Mouse (Mus musculus): ENCODE data around the gene Wipi2.
A peak's percentile ranks its signal among the peaks of the same experiment; 100 is the strongest.

The Wipi2 gene

DNA sequence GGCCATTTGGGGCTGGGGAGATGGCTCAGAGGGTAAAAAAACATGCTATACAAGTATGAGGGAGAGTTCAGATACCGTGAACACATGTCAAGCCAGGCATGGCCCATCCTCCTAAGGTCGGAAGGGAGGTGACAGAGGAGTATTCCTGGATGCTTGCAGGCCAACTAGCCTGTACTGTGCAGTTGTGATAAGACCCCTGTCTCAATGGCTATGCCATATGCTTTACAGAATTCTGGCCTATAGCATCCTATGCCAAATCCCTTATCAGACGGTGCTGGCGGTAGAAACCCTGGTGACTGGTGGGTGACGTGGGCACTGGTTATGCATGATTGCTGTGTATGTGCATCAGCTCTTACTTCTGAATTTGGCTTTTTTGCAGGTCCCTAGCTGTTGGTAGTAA lies 10.3 kb downstream of the Wipi2 start:
- DNase-seq = no peak

DNA sequence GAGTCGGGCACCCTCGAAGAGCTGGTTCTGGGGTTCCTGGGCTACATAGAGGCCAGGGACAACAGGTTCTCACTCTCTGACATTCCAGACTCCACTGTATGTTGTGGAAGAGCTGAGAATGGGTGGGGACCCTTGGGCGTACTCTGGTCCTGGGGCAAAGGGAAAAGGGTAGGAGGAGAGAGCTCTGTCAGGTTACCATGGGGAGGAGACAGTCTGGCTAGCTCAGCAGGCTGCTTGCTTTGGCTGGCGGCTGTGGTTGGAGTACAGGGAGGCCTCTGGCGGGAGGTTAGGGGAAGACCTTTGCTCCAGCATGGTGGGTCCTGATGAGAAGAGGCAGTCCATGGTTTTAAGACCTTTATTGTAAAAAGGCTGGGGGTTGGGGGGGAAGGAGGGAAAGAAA lies 12.6 kb downstream of the Wipi2 start:
- peak; percentile 57 for DNase-seq

GRCm38 (mm10) chr5:142641331-142642051 lies 14.0 kb downstream of the Wipi2 start:
- DNase-seq = peak; percentile 20

DNA sequence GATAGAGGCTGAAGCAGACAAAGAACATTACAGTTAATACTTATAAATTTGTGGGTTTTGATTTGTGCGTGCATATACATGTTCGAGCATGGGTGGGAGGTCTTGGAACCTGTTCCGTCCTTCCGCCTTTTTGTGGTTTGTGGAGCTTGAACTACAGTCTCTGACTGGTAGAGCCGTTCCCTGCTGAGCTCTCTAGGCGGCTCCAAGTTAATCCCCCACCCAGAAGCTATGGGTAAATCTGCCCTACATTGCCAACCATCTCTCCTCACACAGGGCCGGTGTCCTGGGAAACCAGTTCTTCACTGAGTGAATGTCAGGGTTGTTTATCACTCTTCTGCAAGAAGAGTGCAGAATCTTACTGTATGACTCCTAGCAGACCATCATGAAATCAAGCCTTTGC lies 20.7 kb downstream of the Wipi2 start:
- no peak for DNase-seq

DNA sequence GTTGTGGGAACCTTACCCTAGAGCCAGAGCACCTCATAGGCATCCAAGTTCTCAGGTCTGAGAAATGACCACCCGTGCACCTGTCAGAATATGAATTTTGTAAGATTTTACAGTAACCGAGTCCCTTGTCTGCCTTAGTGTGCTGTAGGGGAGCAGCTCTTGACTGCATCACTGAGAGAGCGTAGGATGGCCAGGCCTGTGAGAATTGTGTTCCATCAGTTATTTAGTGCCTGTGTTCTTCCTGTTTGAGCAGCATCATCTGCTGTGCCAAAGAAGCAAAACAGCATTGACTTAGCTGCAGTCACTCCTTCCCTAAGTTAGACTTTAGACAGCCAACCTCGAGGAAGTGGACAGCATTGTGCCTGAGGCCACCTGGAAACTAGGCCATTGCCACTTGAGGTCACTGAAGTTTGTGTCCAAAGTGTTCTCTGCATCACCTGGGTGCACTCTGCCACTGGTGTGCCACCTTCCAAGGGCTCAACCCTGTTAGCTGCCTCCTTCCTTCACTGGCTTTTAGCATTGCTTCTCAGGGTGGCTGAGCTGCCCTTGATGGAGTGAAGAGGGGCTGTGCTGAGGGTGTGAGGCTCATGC lies 22.1 kb downstream of the Wipi2 start:
- peak; percentile 20 for DNase-seq

DNA sequence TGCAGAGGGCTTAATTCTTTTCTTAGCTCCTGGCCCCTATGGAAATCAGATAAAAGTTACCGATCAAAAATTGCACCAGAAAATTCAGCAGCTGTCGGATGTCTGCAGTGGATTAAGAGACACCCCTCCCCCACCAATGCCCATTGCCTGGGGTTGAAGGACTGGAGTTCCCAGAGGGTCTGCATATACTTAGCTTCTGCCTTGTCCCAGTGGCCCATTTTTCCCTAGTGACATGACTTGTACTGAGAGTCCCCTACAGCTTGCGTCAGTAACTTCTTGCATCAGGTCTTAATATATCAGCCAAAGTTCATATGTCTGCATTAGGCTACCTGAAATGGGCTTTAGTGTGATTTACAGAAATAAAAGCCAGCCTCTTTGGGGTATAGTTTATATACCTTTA lies 22.9 kb downstream of the Wipi2 start:
- no peak for DNase-seq

GRCm38 (mm10) chr5:142650794-142651497 lies 23.4 kb downstream of the Wipi2 start:
- DNase-seq = no peak

DNA sequence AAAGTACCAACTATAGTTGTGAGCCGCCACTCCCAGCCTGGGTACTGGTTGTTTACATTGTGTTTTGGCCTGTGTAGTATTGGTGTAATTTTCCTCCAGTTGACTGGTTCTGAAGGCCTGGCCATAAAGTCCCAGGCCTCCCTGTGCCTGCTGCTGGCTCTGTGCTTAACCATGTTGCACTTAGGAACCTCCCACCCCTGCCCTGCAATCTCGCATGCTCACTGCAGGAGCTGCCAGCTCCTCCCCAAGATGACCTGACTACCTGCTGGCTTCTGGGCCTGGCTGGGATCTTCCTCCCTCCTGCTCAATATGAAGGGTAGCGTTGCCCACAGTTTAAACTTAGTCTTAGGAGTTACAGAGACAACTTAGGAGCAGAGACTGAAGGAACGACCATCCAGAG lies 24.8 kb downstream of the Wipi2 start:
- no peak for DNase-seq

- no peak for DNase-seq
Measured at GRCm38 (mm10) chr5:142660656-142661434, 33.3 kb downstream of the Wipi2 start.

DNA sequence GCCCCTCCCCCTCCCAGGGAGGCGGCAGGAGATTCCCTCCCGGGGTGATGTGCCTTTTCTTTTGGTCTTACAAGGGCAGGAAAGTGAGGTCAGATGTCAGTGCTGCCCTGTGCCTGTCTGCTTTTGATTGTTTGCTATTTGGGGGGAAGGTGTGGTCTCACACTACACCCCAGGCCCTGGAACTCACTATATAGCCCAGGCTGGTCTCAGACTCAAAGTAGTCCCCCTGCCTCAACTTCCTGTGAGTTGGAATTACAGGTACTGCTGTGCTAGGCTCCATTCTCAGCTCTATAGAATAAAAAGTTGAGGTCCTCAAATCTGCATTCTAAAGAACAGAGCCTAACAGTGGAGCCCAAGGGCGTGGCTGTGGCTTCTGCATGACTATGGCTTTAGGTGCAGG lies 40.4 kb downstream of the Wipi2 start:
- no peak for DNase-seq

- no peak for DNase-seq
Measured at GRCm38 (mm10) chr5:142668556-142669263, 41.2 kb downstream of the Wipi2 start.

DNA sequence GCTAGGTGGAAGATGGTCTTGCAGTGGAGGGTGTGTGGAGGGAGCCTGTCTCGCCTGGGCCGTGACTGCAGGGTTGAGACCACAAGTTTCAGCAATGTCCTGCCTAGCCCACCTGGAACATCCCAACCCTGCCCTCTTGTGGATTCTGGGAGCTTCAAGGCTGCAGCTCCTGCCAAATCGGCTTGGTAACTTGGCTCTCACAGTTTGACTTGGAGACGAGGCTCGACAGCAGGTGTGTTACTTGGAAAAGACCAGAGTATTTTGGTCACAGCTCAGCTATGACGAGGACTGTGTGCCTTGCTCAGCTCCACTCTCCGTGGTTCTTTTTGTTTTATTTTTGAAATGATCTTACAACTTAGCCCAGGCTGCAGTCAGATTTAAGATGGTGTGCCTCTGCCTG lies 42.2 kb downstream of the Wipi2 start:
- DNase-seq = no peak

DNA sequence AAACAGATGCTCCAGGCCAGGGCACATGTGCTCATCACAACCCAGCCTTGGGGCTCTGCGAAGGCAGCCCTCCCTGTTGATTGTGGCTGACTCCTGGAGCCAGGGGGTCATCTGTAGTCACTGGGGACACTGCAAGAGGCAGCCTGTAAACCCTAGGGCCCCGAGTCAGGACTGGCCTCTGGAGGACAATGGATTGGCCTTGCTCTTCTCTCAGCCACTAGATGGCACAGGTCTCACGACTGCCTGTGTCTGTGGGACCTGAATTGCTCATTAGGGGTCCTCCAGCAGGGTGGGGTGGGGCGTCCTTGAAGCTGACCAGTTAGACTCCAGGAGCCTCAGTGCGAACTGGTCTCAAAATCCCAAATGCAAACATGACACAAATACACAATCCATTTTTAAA lies 45.6 kb downstream of the Wipi2 start:
- no peak for DNase-seq

DNA sequence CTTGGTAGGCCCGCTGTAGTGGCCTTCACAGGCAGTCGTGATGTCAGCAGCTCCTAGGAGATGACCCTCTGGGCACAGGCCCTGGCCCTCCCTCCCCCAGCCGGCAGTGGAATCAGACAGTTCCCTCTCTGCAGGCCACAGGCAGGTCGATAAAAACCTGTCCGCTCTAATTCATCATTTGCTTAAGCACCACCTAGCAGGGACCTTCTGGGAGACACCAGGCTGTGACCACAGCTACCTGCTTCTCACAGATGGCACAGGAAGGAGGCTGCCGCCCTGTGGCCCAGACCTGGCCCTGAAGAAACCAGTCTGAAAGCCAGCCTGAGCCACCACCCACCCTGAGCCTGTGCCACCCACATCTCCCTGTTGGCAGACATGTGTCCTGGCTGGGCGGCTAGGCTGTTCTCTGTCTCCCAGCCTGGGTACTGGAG lies 50.7 kb downstream of the Wipi2 start:
- DNase-seq = no peak

- no peak for DNase-seq
Measured at GRCm38 (mm10) chr5:142679065-142679464, 51.6 kb downstream of the Wipi2 start.

DNA sequence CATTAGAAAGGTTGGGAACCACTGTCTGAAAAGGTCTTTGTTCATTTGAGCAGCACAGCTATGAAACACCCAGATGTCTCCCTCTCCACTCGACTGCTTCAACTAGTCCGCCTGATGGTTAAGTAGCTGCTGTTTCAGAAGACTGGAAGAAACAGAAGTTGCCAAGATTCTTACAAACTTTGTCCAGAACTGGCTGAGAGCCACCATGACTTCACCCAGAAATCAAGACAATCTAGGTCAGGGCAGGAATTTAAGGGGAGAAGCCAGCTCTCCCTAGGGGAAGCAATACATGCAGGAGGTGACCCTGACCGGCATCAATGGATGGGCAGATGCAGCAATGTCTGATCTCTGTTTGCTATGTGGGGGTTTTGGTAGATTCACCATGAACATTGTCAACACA lies 54.4 kb downstream of the Wipi2 start:
- no peak for DNase-seq

DNA sequence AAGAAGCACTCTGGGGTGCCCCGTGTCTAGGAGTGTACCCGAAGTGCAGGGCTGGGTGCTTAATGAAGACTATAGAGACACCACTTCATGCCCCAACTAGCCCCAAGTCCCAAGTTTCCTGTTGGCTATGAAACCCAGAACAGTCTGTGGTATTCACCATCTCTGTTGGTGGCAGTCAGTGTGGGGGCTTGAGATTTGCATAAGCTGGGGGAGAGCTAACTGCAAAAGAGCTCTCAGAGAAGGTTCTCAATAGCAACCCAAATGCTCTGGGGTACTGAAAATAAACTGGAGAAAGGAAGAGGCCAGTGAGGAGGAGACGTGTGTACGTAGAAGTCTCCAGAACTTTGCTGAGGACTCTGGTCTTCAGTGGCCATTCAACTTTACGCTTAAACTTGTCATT lies 55.0 kb downstream of the Wipi2 start:
- DNase-seq = no peak

- DNase-seq = no peak
Measured at GRCm38 (mm10) chr5:142688866-142689265, 61.4 kb downstream of the Wipi2 start.

DNA sequence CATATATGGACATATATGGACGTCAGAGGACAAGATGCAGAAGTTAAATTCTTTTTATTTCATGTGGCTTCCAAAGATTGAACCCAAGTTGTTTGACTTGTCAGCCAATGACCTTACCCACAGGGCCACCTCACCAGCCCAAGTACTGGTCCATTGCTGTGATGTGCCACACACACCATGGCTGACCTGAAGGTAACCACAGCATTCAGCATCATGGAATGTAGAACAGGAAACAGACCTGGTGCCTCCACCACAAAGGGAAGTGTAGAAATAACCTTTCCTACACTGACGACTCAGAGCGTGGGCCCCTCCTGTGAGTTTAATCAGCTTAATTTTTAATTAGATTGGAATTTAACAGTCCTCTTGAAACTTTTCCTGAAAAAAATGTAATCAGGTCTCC lies 62.8 kb downstream of the Wipi2 start:
- no peak for DNase-seq

- DNase-seq = no peak
Measured at GRCm38 (mm10) chr5:142692248-142692647, 64.8 kb downstream of the Wipi2 start, which contains the start of gene Slc29a4. Slc29a4 (plus strand) TSS chr5:142692512.

DNA sequence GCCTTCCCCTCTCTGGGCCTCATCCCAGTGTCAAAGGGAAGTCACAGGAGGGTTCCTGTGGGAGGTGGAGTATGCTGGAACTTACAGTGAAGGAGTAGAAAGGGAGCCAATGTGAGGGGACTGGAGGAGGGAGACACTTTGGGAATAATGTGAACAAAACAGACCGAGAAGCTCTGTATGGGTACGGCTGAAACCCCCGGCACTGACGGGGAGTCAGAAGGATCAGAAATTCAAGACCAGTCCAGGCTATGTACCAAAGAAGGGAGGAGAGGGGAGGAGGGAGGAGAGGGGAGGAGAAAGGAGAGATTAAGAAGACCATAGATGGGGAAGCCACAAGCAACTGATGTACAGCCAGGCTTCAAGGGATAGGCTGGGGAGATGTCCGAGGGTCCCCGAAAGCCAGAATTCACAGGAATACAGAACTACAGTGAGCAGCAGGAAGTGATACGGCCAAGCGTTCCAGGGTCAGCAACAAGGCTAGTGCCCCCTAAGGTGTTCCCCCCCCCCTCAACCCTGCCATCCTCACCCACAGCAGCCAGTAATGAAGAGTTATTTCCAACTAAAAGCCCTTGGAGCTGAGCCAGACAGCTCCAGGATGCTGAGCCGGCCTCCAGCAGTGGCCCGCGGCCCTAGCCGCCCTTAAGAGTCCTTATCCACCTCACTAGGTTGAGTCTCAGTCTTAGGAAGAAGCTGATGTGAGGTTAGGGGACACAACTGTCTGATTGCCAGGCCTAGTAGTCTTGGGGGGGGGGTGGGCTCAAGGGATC lies 65.7 kb downstream of the Wipi2 start:
- no peak for DNase-seq
